Mouse (Mus musculus): ENCODE results near the gene Mxi1. TPM values are rescaled to one million over a fixed set of nuclear protein-coding genes. Genes with fewer than 3 reads are reported as not detected.

Mxi1 gene
- polyA plus RNA-seq, 1 experiment from 2014 or later = 49.8 TPM

DNA sequence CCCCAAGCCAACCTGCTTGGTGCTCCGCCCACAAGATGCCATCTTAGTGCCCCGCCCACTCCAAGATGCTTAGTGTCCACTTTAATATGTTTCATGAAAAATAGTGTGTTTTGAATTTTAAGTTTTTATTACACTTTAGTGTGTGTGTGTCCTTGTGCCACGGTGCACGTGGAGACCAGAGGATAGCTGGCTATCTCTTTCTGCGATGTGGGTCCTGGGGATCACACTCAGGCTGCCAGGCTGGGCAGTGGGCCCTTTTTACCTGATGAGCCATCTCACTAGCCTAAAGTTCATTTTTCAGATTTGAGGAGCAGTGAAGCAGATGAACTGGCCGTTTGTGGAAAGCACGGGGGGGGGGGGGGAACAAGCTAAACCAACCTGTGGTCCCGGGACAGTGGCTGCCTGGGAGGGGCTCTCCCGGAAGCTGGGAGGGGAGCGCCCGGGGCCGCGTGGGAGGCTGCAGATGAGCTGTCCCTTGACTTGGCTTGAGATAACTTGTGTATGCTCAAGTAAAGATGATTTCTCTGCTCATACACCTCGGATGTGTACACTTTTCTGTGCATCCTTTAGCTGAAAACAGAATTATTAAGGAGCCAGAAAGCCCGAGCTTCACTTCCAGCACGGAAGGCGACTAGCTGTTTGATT is 99.5 kb downstream of the Mxi1 start:
- WGBS = 66% methylated on average over 17 of the region's 17 CpGs
- Histone ChIP-seq H3K36me3 (ENCODE audit: control insufficient read depth, insufficient read depth, low read length) (no peaks in the 10 kb centered on the region), H3K9me3 (ENCODE audit: control insufficient read depth, low read length) (no peaks in the 10 kb centered on the region), H3K4me1 (replicated peaks; ENCODE audit: control insufficient read depth, insufficient read depth, low read length) (no peaks in the 10 kb centered on the region; the same call in 1 of the 2 replicates), H3K4me2 (ENCODE audit: low read depth, low read length, severe bottlenecking) (no peak overlapping the region), H3K9ac (ENCODE audit: low read length) (no peak overlapping the region), H3K4me3 (ENCODE audit: low read depth, low read length) (no peak overlapping the region), H3K27ac (ENCODE audit: low read depth, low read length) (no peak overlapping the region), H3K27me3 (ENCODE audit: control insufficient read depth, insufficient read depth, low read length) (no peaks in the 10 kb centered on the region)
- ATAC-seq (replicated peaks; ENCODE audit: low FRiP score) (no peak), DNase-seq (ENCODE audit: low spot score) (no peak)

DNA sequence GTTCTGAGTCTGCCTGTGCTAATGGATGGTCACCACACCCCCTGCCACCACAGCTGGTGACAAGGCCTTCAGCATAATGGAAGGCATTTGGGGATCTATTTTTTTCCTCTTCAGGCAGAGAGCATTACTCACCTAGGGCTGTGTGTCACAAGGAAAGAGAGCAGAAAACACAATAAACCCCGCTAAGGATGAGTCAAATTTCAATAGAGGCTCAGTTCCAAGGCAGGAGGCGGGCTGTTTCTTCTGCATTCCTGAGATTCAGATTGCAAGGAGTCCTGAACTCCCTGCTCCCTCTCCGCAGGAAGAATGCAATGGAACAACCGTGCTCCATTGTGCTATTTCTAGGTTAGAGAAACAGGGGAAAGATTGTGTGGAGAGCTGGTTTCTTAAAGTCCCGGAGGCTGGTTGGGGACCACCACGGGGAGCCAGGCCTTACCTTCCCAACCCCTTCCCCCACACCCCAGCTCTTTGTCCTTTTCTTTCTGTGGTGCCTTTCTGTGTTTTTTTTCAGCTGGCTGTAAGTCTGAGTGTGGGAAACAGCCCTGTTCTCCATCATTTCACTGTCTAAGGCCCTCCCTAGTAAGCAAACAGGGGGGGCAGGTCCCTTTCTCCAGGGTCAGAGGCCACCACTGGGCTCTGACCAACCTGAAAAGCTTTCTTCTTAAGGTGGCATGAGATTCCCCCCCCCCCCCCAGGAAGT is 102.0 kb downstream of the Mxi1 start:
- ATAC-seq (replicated peaks; ENCODE audit: low FRiP score) = no peak; the same call in 1 of the 2 replicates
- DNase-seq (ENCODE audit: low spot score) = no peak
- no peaks in the 10 kb centered on the region for H3K27me3 ChIP-seq (ENCODE audit: control insufficient read depth, insufficient read depth, low read length)
- no peaks in the 10 kb centered on the region; the same call in 1 of the 2 replicates for H3K4me1 ChIP-seq (replicated peaks; ENCODE audit: control insufficient read depth, insufficient read depth, low read length)
- H3K36me3 ChIP-seq (ENCODE audit: control insufficient read depth, insufficient read depth, low read length) = no peaks in the 10 kb centered on the region
- H3K27ac ChIP-seq (ENCODE audit: low read depth, low read length) = peak overlapping the region; percentile 12; the same call in 1 of the 2 replicates
- H3K4me2 ChIP-seq (ENCODE audit: low read depth, low read length, severe bottlenecking) = no peak overlapping the region
- H3K9me3 ChIP-seq (ENCODE audit: control insufficient read depth, low read length) = no peaks in the 10 kb centered on the region
- H3K9ac ChIP-seq (ENCODE audit: low read length) = no peak overlapping the region
- 3% methylated on average over 6 of the region's 6 CpGs for WGBS
- no peak overlapping the region for H3K4me3 ChIP-seq (ENCODE audit: low read depth, low read length)

DNA sequence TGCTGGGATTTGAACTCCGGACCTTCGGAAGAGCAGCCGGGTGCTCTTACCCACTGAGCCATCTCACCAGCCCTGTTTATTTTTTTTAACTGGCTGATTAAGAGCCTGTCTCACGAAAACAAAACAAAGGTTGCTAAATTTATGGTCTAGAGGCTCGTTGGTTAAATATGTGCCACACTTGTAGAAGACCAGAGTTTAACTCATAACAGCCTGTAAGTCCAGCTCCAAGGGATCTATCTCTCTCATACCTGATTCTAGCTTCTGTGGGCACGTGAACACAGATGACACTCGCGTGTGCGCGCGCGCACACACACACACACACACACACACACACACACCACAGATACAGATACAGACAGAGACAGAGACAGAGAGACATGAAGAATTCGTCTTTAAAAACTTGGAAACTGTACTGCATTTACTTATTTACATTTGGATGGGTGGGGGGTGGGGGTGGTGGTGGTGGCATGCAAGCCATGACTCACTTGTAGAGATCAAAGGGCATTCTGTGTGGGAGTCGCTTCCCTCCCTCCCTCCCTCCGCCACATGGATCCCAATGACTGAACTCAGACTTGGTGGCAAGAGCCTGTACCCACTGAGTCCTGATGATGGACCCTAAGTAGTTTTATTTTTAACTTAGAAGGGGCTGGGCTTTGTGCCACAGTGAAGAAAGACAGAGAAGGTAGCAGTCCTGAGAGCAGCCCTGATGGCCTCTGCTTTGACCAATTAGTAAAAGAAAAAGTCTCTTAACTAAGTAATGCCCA is 103.5 kb downstream of the Mxi1 start:
- DNase-seq (ENCODE audit: low spot score) = no peak
- no peaks in the 10 kb centered on the region for H3K27me3 ChIP-seq (ENCODE audit: control insufficient read depth, insufficient read depth, low read length)
- no peaks in the 10 kb centered on the region for H3K36me3 ChIP-seq (ENCODE audit: control insufficient read depth, insufficient read depth, low read length)
- H3K27ac ChIP-seq (ENCODE audit: low read depth, low read length) = no peak overlapping the region
- H3K9ac ChIP-seq (ENCODE audit: low read length) = no peak overlapping the region
- H3K4me3 ChIP-seq (ENCODE audit: low read depth, low read length) = no peak overlapping the region
- 89% methylated on average over 15 of the region's 15 CpGs for WGBS
- H3K4me1 ChIP-seq (replicated peaks; ENCODE audit: control insufficient read depth, insufficient read depth, low read length) = no peaks in the 10 kb centered on the region; the same call in 1 of the 2 replicates
- no peaks in the 10 kb centered on the region for H3K9me3 ChIP-seq (ENCODE audit: control insufficient read depth, low read length)
- no peak for ATAC-seq (replicated peaks; ENCODE audit: low FRiP score)
- no peak overlapping the region for H3K4me2 ChIP-seq (ENCODE audit: low read depth, low read length, severe bottlenecking)

DNA sequence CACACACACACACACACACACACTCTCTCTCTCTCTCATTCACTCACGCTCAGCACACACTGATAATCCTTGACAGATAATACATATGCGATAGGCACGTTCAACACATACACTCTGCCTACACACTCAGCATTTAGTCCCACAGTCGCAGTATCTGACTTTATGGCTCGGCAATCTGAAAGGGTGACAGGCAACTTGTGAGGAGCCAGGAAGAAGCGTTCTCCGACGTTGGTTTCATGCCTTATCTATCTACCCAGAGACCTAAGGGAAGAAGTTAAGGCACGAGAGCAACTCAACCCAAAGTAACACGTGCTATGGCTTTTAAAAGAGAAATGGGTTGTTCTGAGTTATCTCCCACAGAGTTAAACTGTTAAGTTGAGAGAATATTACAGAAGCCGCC is 104.3 kb downstream of the Mxi1 start:
- ATAC-seq (replicated peaks; ENCODE audit: low FRiP score) (no peak), DNase-seq (ENCODE audit: low spot score) (no peak)
- WGBS = 91% methylated on average over 11 of the region's 11 CpGs
- Histone ChIP-seq H3K4me3 (ENCODE audit: low read depth, low read length) (no peak overlapping the region), H3K27me3 (ENCODE audit: control insufficient read depth, insufficient read depth, low read length) (no peaks in the 10 kb centered on the region), H3K4me1 (replicated peaks; ENCODE audit: control insufficient read depth, insufficient read depth, low read length) (no peaks in the 10 kb centered on the region; the same call in 1 of the 2 replicates), H3K9ac (ENCODE audit: low read length) (no peak overlapping the region), H3K27ac (ENCODE audit: low read depth, low read length) (no peak overlapping the region), H3K9me3 (ENCODE audit: control insufficient read depth, low read length) (no peaks in the 10 kb centered on the region), H3K36me3 (ENCODE audit: control insufficient read depth, insufficient read depth, low read length) (no peaks in the 10 kb centered on the region), H3K4me2 (ENCODE audit: low read depth, low read length, severe bottlenecking) (no peak overlapping the region)

DNA sequence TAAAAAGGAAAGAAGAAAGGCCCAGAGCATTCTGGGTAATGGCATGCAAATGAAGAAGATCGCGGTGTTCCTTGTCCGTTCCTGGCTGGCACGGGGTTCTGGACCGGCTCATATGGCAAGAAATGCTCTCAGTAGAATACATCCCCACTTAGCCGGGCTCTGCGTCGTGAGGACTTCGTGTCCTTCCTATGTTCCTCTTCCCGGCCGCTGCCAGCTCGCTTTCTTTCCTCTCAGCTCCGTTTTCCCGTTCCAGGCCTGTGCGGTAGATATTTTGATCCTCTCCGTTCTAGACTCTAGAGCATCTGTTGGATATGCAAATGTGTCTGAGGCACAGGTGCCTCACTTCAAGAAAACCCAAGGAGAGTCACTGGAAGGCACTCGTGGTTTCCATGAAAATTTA is 104.9 kb downstream of the Mxi1 start:
- Histone ChIP-seq H3K27me3 (ENCODE audit: control insufficient read depth, insufficient read depth, low read length) (no peaks in the 10 kb centered on the region), H3K36me3 (ENCODE audit: control insufficient read depth, insufficient read depth, low read length) (no peaks in the 10 kb centered on the region), H3K4me2 (ENCODE audit: low read depth, low read length, severe bottlenecking) (no peak overlapping the region), H3K27ac (ENCODE audit: low read depth, low read length) (no peak overlapping the region), H3K4me1 (replicated peaks; ENCODE audit: control insufficient read depth, insufficient read depth, low read length) (no peaks in the 10 kb centered on the region; the same call in 1 of the 2 replicates), H3K9ac (ENCODE audit: low read length) (no peak overlapping the region), H3K9me3 (ENCODE audit: control insufficient read depth, low read length) (no peaks in the 10 kb centered on the region), H3K4me3 (ENCODE audit: low read depth, low read length) (no peak overlapping the region)
- DNase-seq (ENCODE audit: low spot score) (no peak), ATAC-seq (replicated peaks; ENCODE audit: low FRiP score) (no peak)
- WGBS = 87% methylated on average over 17 of the region's 17 CpGs

DNA sequence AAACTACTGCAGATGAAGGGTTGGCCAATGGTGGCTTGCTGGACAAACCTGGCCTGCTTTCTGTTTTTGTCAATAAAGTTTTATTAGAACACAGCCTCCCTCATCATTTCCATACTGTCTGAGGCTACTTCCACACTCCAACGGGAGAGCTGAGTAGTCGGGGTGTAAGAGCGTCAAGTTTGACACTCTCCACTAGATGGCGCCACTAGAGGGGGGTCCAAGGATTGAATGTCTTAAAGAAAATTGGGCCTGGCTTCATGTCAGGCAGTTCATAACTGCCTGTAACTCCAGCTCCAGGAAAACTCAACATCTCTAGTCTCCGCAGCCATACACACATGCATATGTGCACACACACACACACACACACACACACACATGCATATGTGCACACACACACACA is 109.5 kb downstream of the Mxi1 start:
- H3K27me3 ChIP-seq (ENCODE audit: control insufficient read depth, insufficient read depth, low read length) = no peaks in the 10 kb centered on the region; the same call in 1 of the 2 replicates
- no peak overlapping the region for H3K4me2 ChIP-seq (ENCODE audit: low read depth, low read length, severe bottlenecking)
- ATAC-seq (replicated peaks; ENCODE audit: low FRiP score) (no peak), DNase-seq (ENCODE audit: low spot score) (peak; percentile 82)
- H3K27ac ChIP-seq (ENCODE audit: low read depth, low read length) = no peak overlapping the region
- 51% methylated on average over 5 of the region's 5 CpGs for WGBS
- H3K4me1 ChIP-seq (replicated peaks; ENCODE audit: control insufficient read depth, insufficient read depth, low read length) = no peaks in the 10 kb centered on the region; the same call in 1 of the 2 replicates
- H3K36me3 ChIP-seq (ENCODE audit: control insufficient read depth, insufficient read depth, low read length) = no peaks in the 10 kb centered on the region
- H3K9ac ChIP-seq (ENCODE audit: low read length) = no peak overlapping the region
- no peak overlapping the region for H3K4me3 ChIP-seq (ENCODE audit: low read depth, low read length)
- no peaks in the 10 kb centered on the region for H3K9me3 ChIP-seq (ENCODE audit: control insufficient read depth, low read length)

DNA sequence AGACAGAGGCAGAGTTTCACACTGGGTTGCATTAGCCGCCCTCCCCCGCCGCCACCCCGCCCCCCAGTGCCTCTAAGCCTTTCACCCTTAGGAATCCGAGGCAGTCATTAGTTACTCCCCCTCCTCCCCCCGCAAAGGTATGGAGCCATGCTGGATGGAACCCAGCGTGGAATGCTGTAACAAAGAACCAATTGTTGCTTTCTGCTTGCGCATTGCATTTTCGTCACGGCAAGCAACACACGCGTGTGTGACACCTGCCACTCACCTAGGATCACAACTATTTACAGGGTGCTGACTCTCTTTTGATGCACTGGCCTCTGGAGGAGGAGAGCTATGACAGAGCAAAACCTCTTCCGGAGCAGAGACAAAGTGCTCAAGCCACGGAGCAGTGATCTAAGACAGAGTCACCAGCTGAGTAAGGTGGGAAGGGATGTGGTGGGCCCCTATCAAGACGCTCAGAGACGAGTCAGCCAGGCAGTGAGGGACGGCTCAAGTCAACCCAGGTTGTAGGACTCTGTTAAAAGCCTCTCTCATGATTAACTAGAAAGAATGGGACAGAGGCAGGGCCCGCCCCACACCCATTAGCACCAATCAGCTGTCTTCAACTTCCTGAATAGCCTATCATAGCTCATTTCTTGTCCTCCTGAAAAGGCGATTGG is 110.7 kb downstream of the Mxi1 start:
- DNase-seq (ENCODE audit: low spot score) = peak; percentile 82
- ATAC-seq (replicated peaks; ENCODE audit: low FRiP score) = peak; percentile 96
- H3K4me2 ChIP-seq (ENCODE audit: low read depth, low read length, severe bottlenecking) = peak overlapping the region; percentile 81
- WGBS = under 1% methylated on average over 19 of the region's 19 CpGs
- peak overlapping the region; percentile 42 for H3K4me3 ChIP-seq (ENCODE audit: low read depth, low read length)
- peak overlapping the region; percentile 69 for H3K9ac ChIP-seq (ENCODE audit: low read length)
- H3K36me3 ChIP-seq (ENCODE audit: control insufficient read depth, insufficient read depth, low read length) = no peaks in the 10 kb centered on the region
- no peaks in the 10 kb centered on the region for H3K9me3 ChIP-seq (ENCODE audit: control insufficient read depth, low read length)
- H3K27ac ChIP-seq (ENCODE audit: low read depth, low read length) = peak overlapping the region; percentile 77
- no peaks in the 10 kb centered on the region; the same call in 1 of the 2 replicates for H3K4me1 ChIP-seq (replicated peaks; ENCODE audit: control insufficient read depth, insufficient read depth, low read length)
- no peaks in the 10 kb centered on the region; the same call in 1 of the 2 replicates for H3K27me3 ChIP-seq (ENCODE audit: control insufficient read depth, insufficient read depth, low read length)

DNA sequence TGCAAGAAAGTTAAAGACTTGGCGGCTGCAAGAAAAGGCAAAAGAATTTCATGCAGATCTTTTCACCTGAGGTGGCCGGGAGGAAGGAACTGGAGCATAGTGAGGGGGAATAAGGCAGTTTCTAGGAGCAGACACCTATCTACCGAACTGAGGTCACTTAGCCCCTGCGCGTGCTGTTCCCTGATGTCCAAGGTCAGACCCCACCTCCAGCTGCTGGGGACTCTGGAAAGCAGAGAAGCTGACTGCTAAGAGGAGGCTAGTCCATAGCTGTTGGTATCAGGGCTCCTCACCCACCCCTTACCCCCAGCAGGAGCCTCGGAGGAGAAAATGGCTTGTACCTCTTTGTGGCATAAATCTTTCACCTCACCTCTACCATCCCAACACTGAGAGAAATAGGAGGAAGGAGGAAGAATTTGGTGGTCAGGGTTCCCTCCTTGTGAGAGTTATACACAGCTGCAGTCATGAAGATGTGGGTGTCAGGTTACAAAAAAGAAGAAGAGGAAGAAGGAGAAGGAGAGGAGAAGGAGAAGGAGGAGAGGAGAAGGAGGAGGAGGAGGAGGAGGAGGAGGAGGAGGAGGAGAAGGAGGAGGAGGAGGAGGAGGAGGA is 111.4 kb downstream of the Mxi1 start:
- Histone ChIP-seq H3K9ac (ENCODE audit: low read length) (peak overlapping the region; percentile 33; the same call in 1 of the 2 replicates), H3K9me3 (ENCODE audit: control insufficient read depth, low read length) (no peaks in the 10 kb centered on the region), H3K4me2 (ENCODE audit: low read depth, low read length, severe bottlenecking) (peak overlapping the region; percentile 81), H3K4me1 (replicated peaks; ENCODE audit: control insufficient read depth, insufficient read depth, low read length) (no peaks in the 10 kb centered on the region; the same call in 1 of the 2 replicates), H3K27me3 (ENCODE audit: control insufficient read depth, insufficient read depth, low read length) (no peaks in the 10 kb centered on the region; the same call in 1 of the 2 replicates), H3K27ac (ENCODE audit: low read depth, low read length) (peak overlapping the region; percentile 77; the same call in 1 of the 2 replicates), H3K36me3 (ENCODE audit: control insufficient read depth, insufficient read depth, low read length) (no peaks in the 10 kb centered on the region), H3K4me3 (ENCODE audit: low read depth, low read length) (peak overlapping the region; percentile 42)
- no peak for DNase-seq (ENCODE audit: low spot score)
- 3% methylated on average over 6 of the region's 6 CpGs for WGBS
- peak; percentile 26; the same call in 1 of the 2 replicates for ATAC-seq (replicated peaks; ENCODE audit: low FRiP score)

Data from forebrain, embryonic 11.5 days (tissue).